Mouse (Mus musculus): Measurements from ENCODE around the gene Chtf18.

DNA sequence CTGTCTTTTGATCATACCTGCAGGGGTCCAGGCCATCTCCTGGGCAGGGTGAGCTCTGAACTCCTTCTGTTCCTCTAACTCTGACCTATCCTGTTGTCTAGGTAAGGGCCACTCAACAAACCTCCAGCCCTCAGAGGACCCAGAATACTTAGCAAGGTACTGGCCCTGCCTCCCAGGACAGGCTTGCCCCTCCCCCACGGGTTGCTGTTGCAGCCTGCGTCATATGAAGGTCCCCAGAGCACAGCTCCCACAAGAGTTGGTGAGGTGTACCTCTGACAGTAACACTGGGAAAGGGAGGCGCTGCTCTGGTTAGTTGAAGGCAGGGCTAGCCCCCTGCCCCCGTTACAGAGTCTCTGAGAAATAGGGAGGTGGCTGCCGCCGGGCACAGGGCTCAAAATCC lies 11.1 kb downstream of the Chtf18 start:
- TF ChIP-seq GATA1 (IDR thresholded peaks at IDR 0.05; ENCODE audit: low read length) (no peak), TAL1 (IDR thresholded peaks at IDR 0.05; ENCODE audit: low read length) (no peak)
